Mouse (Mus musculus) brain, embryonic 14.5 days (tissue): Measurements from ENCODE around the gene Sel1l. TPM values are rescaled to one million over a fixed set of nuclear protein-coding genes. Genes with fewer than 3 reads are reported as not detected.
A peak's percentile ranks its signal among the peaks of the same experiment; 100 is the strongest.

Experiments used
- DNase-seq: peaks from one replicate; pipeline ENCODE4 v3.0.0-alpha.2; 2011; ENCODE audit warnings: low read depth
- CTCF ChIP-seq: fragments of 200-500 bp; IDR thresholded peaks from 2 replicates; pipeline ENCODE4 v1.5.1; 2012; ENCODE audit warnings: inconsistent platforms, mild to moderate bottlenecking, moderate library complexity, borderline replicate concordance; ENCODE audit not compliant: insufficient read depth, insufficient read length; ENCODE audit errors: extremely low read depth
- POLR2A ChIP-seq: fragments of 200-500 bp; IDR thresholded peaks from 2 replicates; pipeline ENCODE4 v1.6.1; 2012; ENCODE audit warnings: mild to moderate bottlenecking, inconsistent platforms, borderline replicate concordance; ENCODE audit not compliant: poor library complexity, insufficient read depth, insufficient read length, severe bottlenecking; ENCODE audit errors: extremely low read depth
- polyA plus RNA-seq: library from polyadenylated mRNA; depleted of rRNA; stranded (reverse); fragments of >200 nt; gene quantifications from 2 replicates; pipeline ENCODE4 v1.2.3, GENCODE M21; 2012

Gene Sel1l
- polyA plus RNA-seq, 1 experiment, result 67.8 TPM

DNA sequence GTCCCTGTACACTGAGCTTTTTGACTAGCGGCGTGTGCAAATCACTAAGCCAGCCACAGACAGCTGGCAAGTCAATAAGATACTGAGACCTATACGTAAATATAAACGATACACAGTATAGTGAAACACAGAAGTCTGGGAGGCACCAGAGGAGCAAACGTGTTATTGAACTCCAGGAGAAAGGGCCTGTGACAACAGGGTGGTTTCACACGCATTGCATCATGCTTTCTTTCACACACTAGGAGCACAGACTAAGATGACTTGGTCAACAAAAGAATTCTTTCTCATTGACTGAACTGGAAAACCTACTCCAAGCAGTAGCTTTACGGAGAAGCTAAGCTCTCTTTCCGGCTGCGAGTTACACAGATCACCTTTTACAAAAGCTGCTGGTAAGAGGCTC is 3.6 kb downstream of the Sel1l start:
- DNase-seq, result no peak
- TF ChIP-seq CTCF (no peak), POLR2A (no peak)

DNA sequence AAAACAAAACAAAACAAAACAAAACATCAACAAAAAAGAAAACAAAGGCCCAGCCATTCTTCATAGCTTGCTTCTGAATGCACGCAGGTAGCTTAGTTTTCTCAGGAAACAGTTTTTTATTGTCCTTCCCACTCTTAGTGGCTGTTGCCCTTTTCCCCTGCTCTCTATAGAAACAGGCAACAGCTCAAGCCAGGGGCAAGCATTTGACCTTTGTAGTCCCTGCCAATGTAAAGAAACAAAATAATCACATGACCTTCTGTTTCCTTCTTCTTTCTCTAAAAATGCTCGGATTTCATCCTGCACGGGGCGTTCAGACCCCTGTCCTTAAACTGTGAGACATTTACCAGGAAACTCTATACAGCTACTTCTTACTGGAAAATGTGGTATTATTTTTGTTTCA is 4.4 kb downstream of the Sel1l start:
- no peak for TF ChIP-seq CTCF
- TF ChIP-seq POLR2A, result no peak
- no peak for DNase-seq

DNA sequence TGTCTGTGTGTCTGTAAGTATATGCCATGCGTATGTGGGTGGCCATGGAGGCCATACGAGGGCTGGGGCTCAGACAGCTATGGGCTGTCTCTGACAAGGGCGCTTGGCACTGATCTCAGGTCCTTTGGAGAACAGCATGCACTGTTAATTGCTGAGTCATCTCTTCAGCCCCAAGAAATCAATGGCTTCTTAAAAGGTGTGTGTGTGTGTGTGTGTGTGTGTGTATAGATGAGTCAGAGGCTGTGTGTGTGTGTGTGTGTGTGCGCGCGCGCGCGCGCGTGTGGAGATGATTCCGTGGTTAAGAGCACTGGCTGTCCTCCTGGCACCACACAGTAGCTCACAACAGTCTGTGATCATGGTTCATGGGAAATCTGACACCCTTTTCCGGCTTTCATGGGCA is 5.1 kb downstream of the Sel1l start:
- TF ChIP-seq POLR2A (no peak), CTCF (no peak)
- peak; percentile 1 for DNase-seq

DNA sequence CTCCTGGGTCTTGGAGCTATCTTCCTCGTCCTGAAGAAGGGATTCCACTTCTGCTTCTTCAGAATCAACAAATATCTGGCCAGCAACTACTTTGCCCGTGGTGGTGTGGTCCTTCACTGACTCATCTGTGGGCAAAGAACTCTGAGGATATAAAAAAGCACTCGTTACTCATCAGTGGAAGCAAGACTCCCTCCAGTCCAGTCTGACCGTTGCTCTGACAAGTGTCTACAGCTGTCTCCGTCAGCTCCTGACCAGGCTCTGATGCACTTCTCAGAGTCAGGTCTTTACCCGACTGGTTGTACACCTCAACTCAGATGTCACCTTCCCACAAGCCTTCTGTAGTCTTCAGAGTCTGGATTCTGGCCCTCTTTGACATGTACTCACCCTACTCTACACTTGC is 7.2 kb downstream of the Sel1l start:
- TF ChIP-seq CTCF (no peak), POLR2A (no peak)

DNA sequence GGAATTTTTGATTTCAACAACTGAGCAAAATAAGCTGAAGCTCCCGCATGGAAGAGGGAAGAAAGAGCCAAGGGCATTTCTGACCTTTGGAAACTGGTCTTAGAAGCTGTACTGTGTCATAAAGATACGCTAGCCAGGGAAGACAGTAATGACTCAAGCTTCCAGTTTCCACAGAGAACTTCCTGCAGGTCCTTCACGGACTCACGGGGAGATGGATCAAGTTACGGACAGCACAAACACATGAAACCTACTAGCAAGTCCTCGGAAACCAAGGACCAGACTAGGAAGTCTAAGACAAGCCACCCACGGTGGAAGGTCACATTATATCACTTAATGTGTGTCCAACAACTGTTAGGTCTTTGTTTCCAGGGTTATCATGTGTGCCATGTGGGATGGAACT is 10.7 kb downstream of the Sel1l start:
- TF ChIP-seq POLR2A (no peak), CTCF (no peak)
- DNase-seq, result no peak

More for the DNA sequence above, 7.2 kb downstream of the Sel1l start:
- DNase-seq, result no peak

DNA sequence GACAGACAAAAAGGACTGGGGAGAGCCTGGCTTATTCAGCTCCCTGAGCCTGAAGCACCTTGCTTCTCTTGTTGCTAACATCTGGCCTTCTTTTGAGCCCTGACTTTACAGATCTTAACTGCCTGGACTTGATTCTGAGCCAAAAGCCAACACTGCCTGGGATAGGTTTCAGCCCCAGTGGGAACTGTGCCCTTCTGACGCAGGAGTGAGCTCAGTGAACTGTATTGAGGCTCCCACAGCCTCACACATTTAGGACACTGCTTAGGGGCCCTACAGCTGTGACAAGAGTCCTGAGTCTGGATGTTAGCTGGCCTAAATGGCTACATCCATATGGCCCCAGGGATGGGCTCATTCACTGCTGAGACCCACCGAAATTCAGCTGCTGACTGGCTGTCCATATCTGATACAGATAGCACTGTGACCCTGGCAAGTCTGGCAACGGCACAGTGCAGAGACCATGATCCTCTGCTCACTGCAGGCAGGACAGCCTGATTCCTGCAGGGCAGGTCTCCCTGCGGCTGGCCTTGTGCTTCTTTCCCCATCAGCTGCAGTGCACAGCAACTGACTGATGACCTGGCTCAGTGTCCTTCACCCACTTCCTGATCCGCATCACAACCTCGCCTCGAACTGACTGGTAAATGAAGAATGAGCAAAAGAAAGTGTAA is 11.4 kb downstream of the Sel1l start:
- TF ChIP-seq CTCF (no peak), POLR2A (no peak)
- DNase-seq, result no peak

DNA sequence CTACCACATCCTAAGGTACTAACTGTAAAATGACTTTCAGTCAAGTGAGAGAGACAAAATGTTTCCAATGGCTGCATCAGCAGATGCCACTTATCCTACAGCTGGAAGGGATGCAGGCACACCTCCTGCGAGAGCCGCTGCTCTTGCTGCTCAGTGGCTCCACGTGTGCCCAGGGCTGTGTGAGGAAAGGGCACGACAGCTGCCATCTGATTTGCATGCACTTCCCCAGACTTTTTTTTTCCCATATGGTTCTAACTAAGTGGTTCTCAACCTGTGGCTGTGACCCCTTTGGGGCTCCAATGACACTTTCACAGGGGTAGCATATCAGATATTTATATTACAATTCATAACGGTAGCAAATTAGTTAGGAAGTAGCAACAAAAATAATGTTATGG is 15.0 kb downstream of the Sel1l start:
- peak; percentile 1 for DNase-seq
- TF ChIP-seq POLR2A, result no peak

DNA sequence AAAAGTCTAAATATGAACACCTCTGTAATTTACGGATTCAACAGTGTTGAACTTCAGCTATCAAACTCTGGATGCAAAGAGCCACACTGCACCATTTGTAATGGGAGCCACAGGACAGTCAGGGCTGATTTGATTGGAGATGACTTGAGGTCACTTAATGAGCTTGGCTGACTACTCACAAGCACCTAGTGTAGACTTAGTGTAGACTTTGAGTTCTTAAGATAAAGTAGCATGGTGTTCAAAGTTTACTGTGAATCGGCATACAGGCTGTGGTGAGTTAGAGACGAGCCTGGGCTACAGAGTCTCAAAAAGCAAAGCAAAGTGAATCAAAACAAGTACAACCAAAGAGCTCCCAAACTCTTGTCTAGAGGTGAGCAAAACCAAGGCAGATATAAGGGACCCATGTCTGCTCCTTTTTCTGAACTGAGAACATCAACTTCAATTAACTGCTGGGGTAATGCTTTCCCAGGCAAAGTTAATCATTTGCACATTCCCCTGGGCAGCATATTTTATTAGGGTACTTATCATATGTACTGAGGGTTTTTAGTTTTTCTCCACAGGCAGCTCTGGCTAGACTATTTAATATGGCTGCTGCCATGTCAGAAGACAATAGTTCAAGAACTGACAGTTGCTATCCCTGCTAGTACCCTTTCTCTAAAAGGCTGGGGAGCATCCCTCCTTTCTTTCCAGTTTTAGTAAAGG is 15.6 kb downstream of the Sel1l start:
- TF ChIP-seq CTCF, result no peak
- no peak for TF ChIP-seq POLR2A

DNA sequence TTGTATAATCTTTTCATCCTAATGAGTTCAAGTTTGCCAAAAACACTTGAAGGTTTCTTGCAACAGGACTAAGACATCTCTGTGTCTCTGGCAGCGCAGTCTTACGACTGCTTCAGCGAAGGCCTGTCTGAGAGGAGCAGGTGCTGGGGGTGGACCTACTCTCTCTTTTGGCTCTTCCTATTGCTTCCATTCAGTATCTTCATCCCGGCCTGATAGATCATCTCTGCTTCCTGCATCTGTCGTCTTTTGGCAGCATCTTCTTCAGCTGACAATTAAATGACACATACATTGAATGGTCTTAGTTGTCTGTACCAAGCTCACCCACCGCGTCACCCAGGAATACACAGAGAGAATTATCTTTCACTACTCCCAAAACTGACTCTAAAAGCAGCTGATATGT is 17.5 kb downstream of the Sel1l start:
- TF ChIP-seq CTCF (no peak), POLR2A (no peak)
- DNase-seq, result peak; percentile 34

More for the DNA sequence above, 15.6 kb downstream of the Sel1l start:
- no peak for DNase-seq

DNA sequence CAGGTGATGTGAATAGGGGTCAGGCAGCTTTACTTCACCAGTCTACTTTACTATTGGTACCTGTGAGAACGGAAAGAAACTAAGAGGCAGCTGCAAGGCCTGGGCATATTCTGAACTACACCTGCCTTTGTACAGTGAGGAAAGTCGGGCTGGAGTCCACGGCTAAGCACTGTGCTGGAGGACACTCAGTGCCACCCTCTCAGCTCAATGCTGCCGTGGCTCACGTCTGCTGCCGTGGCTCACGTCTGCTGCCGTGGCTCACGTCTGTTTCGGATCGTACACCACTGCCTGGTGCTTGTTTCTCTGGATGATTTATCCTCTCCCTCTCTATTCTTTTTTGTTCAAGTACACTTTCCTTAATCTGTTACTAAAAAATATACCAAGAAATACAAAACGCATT is 28.5 kb downstream of the Sel1l start:
- TF ChIP-seq CTCF (no peak), POLR2A (no peak)
- no peak for DNase-seq

DNA sequence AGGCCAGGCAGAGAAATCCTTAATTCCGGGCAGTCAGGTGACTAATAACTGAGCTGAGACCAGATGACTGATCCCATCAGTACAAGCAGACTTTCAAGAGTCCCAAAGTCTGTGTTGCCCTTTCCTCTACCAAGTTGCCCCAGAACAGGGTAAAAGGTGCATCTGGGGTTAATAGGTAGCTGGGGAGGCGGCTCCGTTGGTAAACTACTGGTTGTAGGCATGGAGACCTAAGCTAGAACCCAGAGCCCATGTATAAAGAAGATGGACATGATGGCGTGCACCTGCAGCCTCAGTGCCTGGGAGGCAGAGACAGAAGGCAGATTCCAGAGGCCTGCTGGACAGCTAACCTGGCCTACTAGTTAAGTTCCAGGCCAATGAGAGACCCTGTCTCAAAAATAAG is 30.2 kb downstream of the Sel1l start:
- TF ChIP-seq POLR2A (no peak), CTCF (no peak)

DNA sequence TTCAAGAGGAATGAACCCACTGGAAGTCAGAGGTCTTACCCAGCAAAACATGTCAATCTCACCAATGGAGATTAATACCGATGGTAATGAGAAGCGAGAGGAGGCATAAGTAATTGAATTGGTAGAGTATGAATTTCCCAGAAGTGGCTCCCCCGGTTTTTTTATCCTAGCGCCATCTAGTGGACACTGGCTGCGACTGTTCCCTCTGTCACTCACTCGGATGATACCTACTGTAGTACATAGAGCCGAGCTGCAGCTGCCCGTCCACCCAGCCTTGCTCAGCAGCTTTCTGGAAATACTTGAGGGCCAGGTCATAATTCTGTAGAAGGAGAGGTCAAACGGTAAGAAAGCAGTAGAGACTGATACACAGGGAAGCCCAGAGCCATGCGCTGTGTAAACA is 33.0 kb downstream of the Sel1l start:
- peak; percentile 74 for TF ChIP-seq CTCF
- TF ChIP-seq POLR2A, result no peak
- DNase-seq, result peak; percentile 75

More for the DNA sequence above, 30.2 kb downstream of the Sel1l start:
- no peak for DNase-seq

DNA sequence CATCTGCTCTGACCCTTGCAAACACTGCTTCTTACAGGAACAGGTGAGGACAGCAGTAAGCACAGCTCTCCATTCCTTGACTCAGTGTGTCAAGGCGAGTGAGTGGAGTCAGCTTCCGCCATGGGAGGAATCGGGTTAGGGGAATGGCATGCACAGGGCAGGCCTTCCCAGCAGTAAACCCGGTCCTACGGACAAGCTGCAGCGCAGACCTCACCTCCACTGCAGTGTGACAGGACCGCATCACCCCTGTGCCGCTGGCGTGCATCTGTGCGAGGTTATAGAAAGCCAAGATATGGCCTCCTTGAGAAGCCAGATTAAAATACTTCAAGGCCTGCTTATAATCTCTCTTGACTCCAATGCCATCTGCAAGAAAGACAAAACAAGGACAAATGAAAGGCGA is 33.4 kb downstream of the Sel1l start:
- DNase-seq, result no peak
- TF ChIP-seq CTCF, result no peak
- TF ChIP-seq POLR2A, result no peak
